Mouse (Mus musculus) layer of hippocampus, postnatal 25 days (tissue): ENCODE results near the gene Afg3l1. TPM values are rescaled to one million over a fixed set of nuclear protein-coding genes. Genes with fewer than 3 reads are reported as not detected.
"Not testable (repeated sequence)": the region's sequence is repeated elsewhere in the genome, so short reads cannot be mapped to it uniquely, and the experiment has no call there.

Experiments used
- DNase-seq, 2 experiments: peaks; one replicate each; pipeline ENCODE4 v3.0.0; 2022; ENCODE audit warnings: mixed read lengths in 2 of 2, low spot score in 1 of 2; ENCODE audit errors: extremely low spot score in 1 of 2
- total RNA-seq, 2 experiments: library from RNA; stranded (reverse); gene quantifications; 2 replicates each; pipeline ENCODE4 v1.2.3; 2021

Gene Afg3l1
- 10 to 100 TPM; 28.1 to 30.6 TPM for total RNA-seq

- DNase-seq = peak; percentile 85 to 96
Measured at GRCm38 (mm10) chr8:123477737-123478258, at the start of gene Afg3l1. Gene Afg3l1, plus strand, starts transcription at chr8:123477903.

GRCm38 (mm10) chr8:123428343-123428893 is 49.3 kb upstream of the Afg3l1 start:
- no peak for DNase-seq

GRCm38 (mm10) chr8:123428939-123429721 is 48.6 kb upstream of the Afg3l1 start:
- DNase-seq = no peak

DNA sequence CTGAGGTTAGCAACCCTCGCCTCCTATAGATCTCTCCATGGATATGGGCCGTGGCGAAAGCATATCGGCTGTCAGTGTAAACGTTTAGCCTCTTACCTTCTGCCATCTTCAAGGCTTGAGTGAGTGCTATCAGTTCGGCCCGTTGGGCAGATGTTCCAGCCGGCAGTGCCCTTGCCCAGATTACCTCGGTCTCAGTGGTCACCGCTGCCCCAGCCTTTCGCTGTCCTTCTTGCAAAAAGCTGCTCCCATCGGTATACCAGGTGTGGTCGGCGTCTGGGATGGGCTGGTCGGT is 48.0 kb upstream of the Afg3l1 start:
- DNase-seq = not testable (repeated sequence)

GRCm38 (mm10) chr8:123430936-123431335 is 46.8 kb upstream of the Afg3l1 start:
- DNase-seq = not testable (repeated sequence)

GRCm38 (mm10) chr8:123431616-123432365 is 45.9 kb upstream of the Afg3l1 start:
- no peak for DNase-seq

GRCm38 (mm10) chr8:123432381-123432780 is 45.3 kb upstream of the Afg3l1 start:
- no peak for DNase-seq

DNA sequence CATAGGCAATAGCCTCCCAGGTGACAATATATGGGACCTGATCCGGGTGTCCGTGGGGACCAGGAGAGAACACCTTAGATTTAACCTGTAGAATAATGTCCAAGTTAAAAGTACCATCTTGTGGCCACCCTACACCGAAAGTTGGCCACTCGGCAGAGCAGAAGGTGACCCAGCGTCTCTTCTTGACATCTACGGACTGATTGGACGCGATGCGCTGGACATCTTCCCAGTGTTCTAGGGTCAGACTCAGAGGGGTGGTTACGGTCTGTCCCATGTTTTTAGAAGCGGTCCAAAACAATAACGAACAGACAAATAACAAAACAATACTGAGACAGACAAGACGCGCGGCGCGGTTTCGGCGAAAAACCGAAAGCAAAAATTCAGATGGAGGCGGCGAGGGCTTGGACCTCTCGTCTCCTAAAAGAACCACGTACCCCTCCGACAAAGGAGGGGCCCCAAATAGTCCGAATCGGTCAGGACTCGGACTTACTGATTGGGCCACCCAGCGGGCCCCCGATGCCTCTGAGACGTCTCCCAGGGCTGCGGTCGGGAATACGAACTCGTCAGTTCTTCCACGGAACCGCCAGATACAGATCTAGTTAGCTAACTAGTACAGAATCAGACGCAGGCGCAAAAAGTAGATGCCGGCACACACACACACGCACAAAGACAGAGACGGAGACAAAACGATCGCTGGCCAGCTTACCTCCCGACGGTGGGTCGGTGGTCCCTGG is 44.3 kb upstream of the Afg3l1 start:
- not testable (repeated sequence) for DNase-seq

- no peak for DNase-seq
Measured at GRCm38 (mm10) chr8:123441788-123442187, 35.9 kb upstream of the Afg3l1 start.

DNA sequence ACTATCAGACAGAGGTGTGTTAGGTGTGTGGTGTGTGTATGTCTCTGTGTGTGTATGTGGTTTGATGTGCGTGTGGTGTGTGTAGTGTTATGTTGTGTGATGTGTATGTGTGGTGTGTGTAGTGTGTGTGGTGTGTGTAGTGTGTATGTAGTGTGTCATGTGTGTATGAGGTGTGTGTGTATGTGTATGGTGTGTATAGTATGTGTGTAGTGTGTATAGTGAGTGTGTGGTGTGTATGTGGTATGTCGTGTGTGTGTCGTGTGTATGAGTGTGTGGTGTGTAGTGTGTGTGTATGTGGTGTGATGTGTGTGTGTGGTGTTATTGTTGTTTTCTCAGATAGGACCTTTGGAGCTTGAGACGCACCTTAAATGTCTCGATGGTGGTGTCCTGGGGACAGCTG is 35.4 kb upstream of the Afg3l1 start:
- DNase-seq = no peak

- peak; percentile 92 to 95 for DNase-seq
Measured at GRCm38 (mm10) chr8:123442871-123443575, 34.7 kb upstream of the Afg3l1 start.

- no peak for DNase-seq
Measured at GRCm38 (mm10) chr8:123443576-123443921, 34.2 kb upstream of the Afg3l1 start.

- DNase-seq = no peak
Measured at GRCm38 (mm10) chr8:123444131-123444530, 33.6 kb upstream of the Afg3l1 start.

DNA sequence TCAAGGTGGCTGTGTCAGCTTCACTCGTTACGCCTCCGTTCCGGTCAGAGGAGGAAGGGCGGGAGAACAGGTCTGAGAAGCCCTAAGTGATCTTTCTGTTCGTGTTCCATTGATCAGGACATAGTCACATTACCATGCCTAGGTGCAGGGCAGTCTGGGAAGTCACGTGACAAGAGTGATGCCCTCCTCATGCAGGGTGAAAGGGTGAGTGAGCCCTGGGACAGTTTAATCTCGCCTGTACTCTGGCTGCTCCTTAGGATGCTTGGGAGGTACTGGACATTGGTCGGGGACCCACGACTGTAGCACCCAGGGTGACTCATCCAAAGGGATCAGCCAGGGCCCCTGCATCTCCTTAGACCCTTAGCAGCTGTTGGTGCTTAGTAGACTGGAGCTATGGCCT is 31.7 kb upstream of the Afg3l1 start:
- DNase-seq = no peak

- no peak for DNase-seq
Measured at GRCm38 (mm10) chr8:123446799-123447198, 30.9 kb upstream of the Afg3l1 start.

DNA sequence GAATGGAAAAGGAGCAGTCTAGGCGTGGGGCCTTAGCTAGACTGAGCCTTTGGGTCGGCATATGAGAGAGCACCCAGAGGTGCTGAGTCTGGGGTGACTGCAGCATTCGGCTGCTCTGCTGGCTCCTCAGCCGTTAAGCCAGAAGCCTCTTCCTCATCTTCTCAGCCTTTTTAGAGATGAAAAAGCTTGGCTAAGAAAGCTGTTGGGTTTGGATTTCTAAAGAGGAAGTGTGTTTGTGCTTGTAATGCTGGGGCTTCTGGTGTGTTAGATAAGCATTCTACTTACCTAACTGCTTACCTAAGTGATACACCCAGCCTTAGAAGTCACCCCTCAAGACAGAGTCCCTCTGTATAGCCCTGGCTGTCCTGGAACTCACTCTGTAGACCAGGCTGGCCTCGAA is 26.9 kb upstream of the Afg3l1 start:
- DNase-seq = no peak

DNA sequence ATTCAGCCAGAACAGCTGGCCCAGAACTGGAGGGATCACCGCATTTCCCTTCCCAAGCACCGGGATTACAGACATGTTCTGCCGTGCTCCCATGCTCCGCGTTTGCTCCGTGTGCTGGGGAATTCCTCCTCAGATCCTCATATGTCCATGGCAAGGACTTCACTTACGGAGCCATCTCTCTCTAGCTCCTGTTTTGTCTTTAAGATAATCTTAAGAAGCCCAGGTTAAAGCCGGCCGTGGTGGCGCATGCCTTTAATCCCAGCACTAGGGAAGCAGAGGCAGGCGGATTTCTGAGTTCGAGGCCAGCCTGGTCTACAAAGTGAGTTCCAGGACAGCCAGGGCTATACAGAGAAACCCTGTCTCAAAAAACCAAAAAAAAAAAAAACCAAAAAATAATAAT is 26.0 kb upstream of the Afg3l1 start:
- DNase-seq = not testable (repeated sequence)

- DNase-seq = no peak
Measured at GRCm38 (mm10) chr8:123452149-123452548, 25.6 kb upstream of the Afg3l1 start.

- no peak for DNase-seq
Measured at GRCm38 (mm10) chr8:123453291-123453690, 24.4 kb upstream of the Afg3l1 start.

DNA sequence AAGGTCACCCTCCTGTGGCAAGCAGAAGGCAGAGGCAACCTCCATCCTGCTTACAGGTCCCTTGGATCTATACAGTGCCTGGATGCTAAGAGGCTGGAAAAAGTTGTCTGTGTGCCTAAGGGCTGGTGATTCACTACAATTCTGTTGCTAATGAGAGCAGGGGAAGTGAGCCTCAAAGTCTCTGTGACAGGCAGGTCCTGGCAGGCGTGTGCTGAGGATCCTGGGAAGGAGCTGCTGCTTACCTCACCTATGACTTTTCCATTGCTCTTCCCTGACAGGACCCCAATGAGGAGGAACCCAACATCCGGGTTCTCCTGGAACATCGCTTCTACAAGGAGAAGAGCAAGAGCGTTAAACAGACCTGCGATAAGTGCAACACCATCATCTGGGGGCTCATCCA is 23.8 kb upstream of the Afg3l1 start:
- DNase-seq = no peak
